Mouse (Mus musculus): ENCODE results near the gene Mast3. TPM values are rescaled to one million over a fixed set of nuclear protein-coding genes. Genes with fewer than 3 reads are reported as not detected.
A peak's percentile ranks its signal among the peaks of the same experiment; 100 is the strongest.

Gene Mast3
- polyA plus RNA-seq, 1 experiment from 2014 or later, result 37.2 TPM

GRCm38 (mm10) chr8:70803761-70804480, 933 bp downstream of the Mast3 start:
- peak; percentile 75 for DNase-seq (ENCODE audit: low spot score)

- no peak for DNase-seq (ENCODE audit: low spot score)
Measured at GRCm38 (mm10) chr8:70802786-70803510, 1.9 kb downstream of the Mast3 start.

- no peak for DNase-seq (ENCODE audit: low spot score)
Measured at GRCm38 (mm10) chr8:70801830-70802229, 3.0 kb downstream of the Mast3 start.

GRCm38 (mm10) chr8:70801156-70801555, 3.7 kb downstream of the Mast3 start:
- peak; percentile 76 for DNase-seq (ENCODE audit: low spot score)

- no peak for DNase-seq (ENCODE audit: low spot score)
Measured at GRCm38 (mm10) chr8:70800648-70801047, 4.2 kb downstream of the Mast3 start.

GRCm38 (mm10) chr8:70798281-70798680, 6.6 kb downstream of the Mast3 start:
- no peak for DNase-seq (ENCODE audit: low spot score)

GRCm38 (mm10) chr8:70797081-70798070, 7.5 kb downstream of the Mast3 start:
- peak; percentile 87 for DNase-seq (ENCODE audit: low spot score)

GRCm38 (mm10) chr8:70796403-70797080, 8.3 kb downstream of the Mast3 start:
- no peak for DNase-seq (ENCODE audit: low spot score)

- no peak for DNase-seq (ENCODE audit: low spot score)
Measured at GRCm38 (mm10) chr8:70795370-70795769, 9.5 kb downstream of the Mast3 start.

GRCm38 (mm10) chr8:70794215-70794614, 10.6 kb downstream of the Mast3 start:
- no peak for DNase-seq (ENCODE audit: low spot score)

GRCm38 (mm10) chr8:70792700-70793099, 12.2 kb downstream of the Mast3 start:
- DNase-seq (ENCODE audit: low spot score), result no peak

GRCm38 (mm10) chr8:70791975-70792691, 12.7 kb downstream of the Mast3 start:
- DNase-seq (ENCODE audit: low spot score), result peak; percentile 98

- peak; percentile 89 for DNase-seq (ENCODE audit: low spot score)
Measured at GRCm38 (mm10) chr8:70791294-70791701, 13.6 kb downstream of the Mast3 start.

GRCm38 (mm10) chr8:70790846-70791245, 14.0 kb downstream of the Mast3 start:
- no peak for DNase-seq (ENCODE audit: low spot score)

GRCm38 (mm10) chr8:70789046-70789445, 15.8 kb downstream of the Mast3 start:
- no peak for DNase-seq (ENCODE audit: low spot score)

- no peak for DNase-seq (ENCODE audit: low spot score)
Measured at GRCm38 (mm10) chr8:70787941-70788667, 16.8 kb downstream of the Mast3 start.

- DNase-seq (ENCODE audit: low spot score), result no peak
Measured at GRCm38 (mm10) chr8:70787051-70787445, 17.8 kb downstream of the Mast3 start.

GRCm38 (mm10) chr8:70786291-70787050, 18.4 kb downstream of the Mast3 start:
- no peak for DNase-seq (ENCODE audit: low spot score)

GRCm38 (mm10) chr8:70780093-70780492, 24.8 kb downstream of the Mast3 start:
- no peak for DNase-seq (ENCODE audit: low spot score)

Measured in thymus, postnatal 0 days (tissue).